Mouse (Mus musculus) Patski (cell line): Measurements from ENCODE around the gene Map3k14. TPM values are rescaled to one million over a fixed set of nuclear protein-coding genes. Genes with fewer than 3 reads are reported as not detected.

ENCODE experiments used
- ATAC-seq: fragments of 100-300 bp; one replicate; pipeline ENCODE4 v1.8.0; 2021
- CTCF ChIA-PET: fragments of 350-600 bp; sonication (Branson Sonifier 250); formaldehyde crosslinking; loops from one replicate; lab custom pipeline; 2022; ENCODE audit warnings: inconsistent platforms; lab: Charles Lee
- POLR2A ChIA-PET: fragments of 350-600 bp; sonication (Branson Sonifier 250); formaldehyde crosslinking; loops from one replicate; lab custom pipeline; 2022; ENCODE audit warnings: antibody characterized with exemption, inconsistent platforms; lab: Charles Lee
- DNase-seq: peaks from one replicate; pipeline ENCODE4 v3.0.0-alpha.2; 2011; ENCODE audit warnings: low read depth, low spot score
- H3K27me3 ChIP-seq: fragments of 371-371 bp; one replicate; pipeline ENCODE4 v1.5.1; 2021
- CTCF ChIP-seq: fragments of 100-300 bp; IDR thresholded peaks from one replicate; pipeline ENCODE4 v1.5.1; 2021
- in situ Hi-C: fragments of 300-500 bp; cut with MboI; formaldehyde crosslinking; loops from 3 replicates; pipeline ENCODE4 v1.11.1; 2018; ENCODE audit warnings: low pct_unique_long_range_greater_than_20kb, mixed read lengths
- polyA plus RNA-seq: library from polyadenylated mRNA; unstranded; gene quantifications from one replicate; pipeline ENCODE4 v1.2.3, GENCODE M21; 2021

The Map3k14 gene
- polyA plus RNA-seq, 1 experiment from 2014 or later, result 16.8 TPM

DNA sequence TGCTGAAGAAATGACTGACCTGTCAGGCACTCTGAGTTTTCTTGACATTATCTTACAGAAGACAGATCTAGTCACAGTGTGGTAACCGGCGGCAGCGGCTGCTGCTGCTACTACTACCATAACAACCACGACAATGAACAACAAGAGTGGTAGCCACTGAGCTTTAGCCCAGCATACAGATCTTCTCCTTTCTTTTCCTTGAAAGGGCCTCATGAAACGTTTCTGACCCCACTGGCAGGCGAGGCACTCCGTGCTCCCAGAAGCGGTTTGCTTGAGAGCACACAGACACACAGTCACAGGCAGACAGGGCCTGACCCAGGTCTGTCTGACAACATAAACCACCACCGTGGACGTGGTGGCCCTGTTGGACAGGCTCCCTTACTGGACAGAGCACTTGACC is 3.7 kb downstream of the Map3k14 start:
- H3K27me3 ChIP-seq, result no peaks in the 10 kb centered on the region
- ATAC-seq (no peak), DNase-seq (no peak)
- POLR2A ChIA-PET, result interaction anchor here (0.9 to 2.0 kb wide), 3 partner anchors 28 to 57 kb away, joined by 3 to 7 read pairs (median 4); no protein-coding TSS in a partner anchor
- CTCF ChIA-PET, result interaction anchor here (1.0 kb wide), 1 partner anchor 27 kb away, joined by 4 read pairs; no protein-coding TSS in a partner anchor
- no peak for TF ChIP-seq CTCF
- in situ Hi-C loops, result loop anchor here (10.0 kb wide), 1 partner anchor 431 kb away; the partner anchor contains the start of gene Gosr2

DNA sequence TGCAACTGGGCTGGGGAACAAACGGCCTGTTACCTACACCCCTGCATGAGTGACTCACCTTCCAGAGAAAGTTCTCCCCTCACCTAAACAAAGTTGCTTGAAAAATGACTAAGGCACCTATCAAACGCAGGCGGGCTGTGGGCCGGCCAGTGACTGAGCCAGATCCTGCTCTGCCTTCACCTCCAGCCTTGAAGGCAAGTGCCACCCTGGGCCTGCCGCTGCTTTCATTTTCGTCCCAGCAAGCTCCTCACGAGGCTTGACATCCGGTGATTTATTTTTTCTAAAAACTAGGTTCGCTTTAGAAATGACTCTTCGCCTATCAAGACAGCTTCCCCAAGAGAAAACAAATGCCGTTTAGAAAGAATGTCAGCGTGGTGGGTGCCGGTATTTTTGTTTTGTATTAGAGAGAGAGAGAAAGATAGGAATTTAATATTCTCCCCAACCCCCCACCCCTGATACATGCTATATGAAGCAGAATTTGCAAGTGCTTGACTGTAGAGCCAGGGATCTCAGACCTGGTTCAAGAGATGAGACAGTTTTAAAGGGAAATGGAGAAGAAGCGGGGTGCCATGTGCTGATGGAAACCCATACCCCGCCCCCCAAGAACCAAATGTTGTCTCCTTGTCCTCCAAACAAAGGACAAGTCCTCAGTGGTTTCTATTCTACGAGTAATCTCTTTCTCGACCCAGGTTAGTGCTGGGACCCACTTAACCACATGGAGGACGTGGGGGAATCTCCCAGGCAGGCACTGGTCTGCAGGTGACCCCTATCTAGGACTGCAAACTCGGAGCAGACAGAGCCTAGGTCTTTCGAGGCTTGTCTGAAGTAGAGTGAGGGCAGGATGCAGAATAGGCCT is 4.6 kb downstream of the Map3k14 start:
- DNase-seq, result no peak
- CTCF ChIA-PET, result interaction anchor here (0.8 to 1.4 kb wide), 4 partner anchors 30 to 88 kb away, joined by 3 to 4 read pairs (median 4); no protein-coding TSS in a partner anchor
- in situ Hi-C loops, result loop anchor here (10.0 kb wide), 1 partner anchor 432 kb away; the partner anchor contains the start of gene Gosr2
- ATAC-seq, result peak; percentile 5
- H3K27me3 ChIP-seq, result no peaks in the 10 kb centered on the region
- POLR2A ChIA-PET, result interaction anchor here (1.1 kb wide), 2 partner anchors 10 to 89 kb away, joined by 3 to 5 read pairs; no protein-coding TSS in a partner anchor
- no peak for TF ChIP-seq CTCF

DNA sequence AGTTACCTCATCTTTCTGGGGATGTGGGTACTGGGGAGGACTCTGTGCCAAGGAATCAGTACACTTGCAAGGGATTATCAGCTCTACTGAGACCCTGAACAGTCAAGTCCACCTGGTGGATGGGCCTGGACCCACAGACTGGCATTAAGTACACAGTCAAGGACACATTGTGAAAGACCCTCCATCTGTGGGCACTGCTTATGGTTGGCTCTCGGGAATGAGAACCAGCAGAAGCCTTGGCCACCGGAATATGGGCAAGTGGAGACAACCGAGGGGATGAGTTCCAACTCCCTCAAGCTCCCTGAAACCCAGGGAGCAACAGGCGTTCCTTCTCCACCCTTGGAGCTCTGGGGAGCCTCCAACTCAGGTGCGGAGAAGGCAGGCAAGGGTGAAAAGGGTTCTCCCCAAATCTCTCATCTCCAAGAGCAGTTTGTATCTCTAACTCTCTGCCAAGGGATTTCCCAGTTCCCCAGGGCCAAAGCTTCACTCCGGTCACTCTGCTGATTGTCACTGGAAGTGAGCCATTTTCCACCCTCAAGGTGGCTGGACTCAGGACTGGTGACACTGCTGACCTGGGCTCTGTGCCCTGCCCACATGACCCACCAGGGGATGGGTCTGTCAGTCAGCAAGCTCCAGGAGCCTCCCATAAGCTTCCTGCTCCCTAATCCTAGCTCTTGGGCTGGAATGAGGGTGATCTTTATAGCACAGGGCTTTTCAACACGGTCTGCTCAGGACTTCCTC is 5.4 kb downstream of the Map3k14 start:
- no peak for TF ChIP-seq CTCF
- CTCF ChIA-PET, result interaction anchor here (0.8 to 1.4 kb wide), 6 partner anchors 16 to 87 kb away, joined by 3 to 4 read pairs (median 3); no protein-coding TSS in a partner anchor
- no peak for DNase-seq

DNA sequence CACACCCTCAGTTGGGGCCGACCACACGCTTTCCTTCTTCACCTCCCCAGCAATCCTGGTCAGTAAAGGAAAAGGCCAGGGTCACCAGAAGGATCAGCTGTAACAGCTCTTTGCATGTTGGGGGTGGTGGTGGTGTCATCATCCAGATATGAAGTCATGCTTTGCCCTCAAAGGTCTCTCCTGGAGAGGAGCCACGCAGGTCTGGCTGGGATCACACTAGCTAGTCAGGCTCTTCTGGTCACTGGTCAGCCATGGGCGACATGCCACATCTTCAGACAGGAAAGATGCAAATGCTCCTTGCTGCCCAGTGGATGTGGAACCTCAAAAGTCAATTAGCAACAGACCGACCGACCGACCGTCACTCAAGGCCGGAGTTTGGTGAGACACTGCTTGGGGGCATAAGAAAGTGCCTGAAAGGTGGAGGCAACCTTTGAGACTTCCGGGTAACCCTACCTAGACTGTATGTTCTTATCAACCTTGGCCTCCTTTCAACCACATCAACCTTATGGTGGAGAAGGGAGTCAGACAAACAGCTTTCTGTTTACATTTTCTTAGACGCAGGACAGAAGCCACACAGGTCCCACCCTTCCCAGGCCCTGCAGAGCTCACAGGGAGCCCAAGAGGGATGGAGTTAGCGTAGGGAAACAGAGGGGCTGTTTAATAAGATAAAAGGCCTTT is 6.6 kb downstream of the Map3k14 start:
- ATAC-seq (peak; percentile 17), DNase-seq (no peak)
- in situ Hi-C loops, result loop anchor here (10.0 kb wide), 1 partner anchor 434 kb away; the partner anchor contains the start of gene Gosr2
- ChIA-PET POLR2A (interaction anchor here (0.6 to 0.8 kb wide), 2 partner anchors 12 to 89 kb away, joined by 3 read pairs; no protein-coding TSS in a partner anchor), CTCF (interaction anchor here (0.7 to 1.4 kb wide), 5 partner anchors 15 to 71 kb away, joined by 3 read pairs; no protein-coding TSS in a partner anchor)
- TF ChIP-seq CTCF, result no peak
- no peaks in the 10 kb centered on the region for H3K27me3 ChIP-seq

More for the DNA sequence above, 5.4 kb downstream of the Map3k14 start:
- no peaks in the 10 kb centered on the region for H3K27me3 ChIP-seq
- POLR2A ChIA-PET, result interaction anchor here (1.1 kb wide), 2 partner anchors 11 to 89 kb away, joined by 3 to 5 read pairs; no protein-coding TSS in a partner anchor
- ATAC-seq, result no peak
- in situ Hi-C loops, result loop anchor here (10.0 kb wide), 1 partner anchor 433 kb away; the partner anchor contains the start of gene Gosr2

DNA sequence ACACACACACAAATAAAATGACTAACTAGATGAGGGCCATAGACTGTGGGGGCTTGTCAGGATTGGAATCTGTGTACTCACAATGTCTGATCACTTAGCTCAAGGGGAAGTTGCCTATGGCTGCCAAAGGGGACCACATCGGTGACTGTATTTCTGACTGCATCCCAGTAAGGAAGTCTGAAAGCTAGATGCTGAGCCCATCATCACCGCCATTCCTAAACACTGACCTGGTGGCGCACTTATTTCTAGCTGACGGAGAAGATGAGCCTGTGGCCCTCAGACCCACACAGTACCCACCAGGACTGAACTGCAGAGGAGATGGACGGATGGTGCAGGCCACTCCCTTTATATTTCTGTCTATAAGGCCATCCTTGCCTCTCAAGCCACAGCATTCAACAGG is 7.2 kb downstream of the Map3k14 start:
- no peak for TF ChIP-seq CTCF
- ChIA-PET POLR2A (interaction anchor here (0.6 to 0.8 kb wide), 2 partner anchors 11 to 88 kb away, joined by 3 read pairs; no protein-coding TSS in a partner anchor), CTCF (interaction anchor here (1.0 to 1.3 kb wide), 5 partner anchors 10 to 65 kb away, joined by 3 to 4 read pairs (median 3); no protein-coding TSS in a partner anchor)
- ATAC-seq (no peak), DNase-seq (no peak)
- in situ Hi-C loops, result loop anchor here (10.0 kb wide), 1 partner anchor 435 kb away; the partner anchor contains the start of gene Gosr2
- no peaks in the 10 kb centered on the region for H3K27me3 ChIP-seq

DNA sequence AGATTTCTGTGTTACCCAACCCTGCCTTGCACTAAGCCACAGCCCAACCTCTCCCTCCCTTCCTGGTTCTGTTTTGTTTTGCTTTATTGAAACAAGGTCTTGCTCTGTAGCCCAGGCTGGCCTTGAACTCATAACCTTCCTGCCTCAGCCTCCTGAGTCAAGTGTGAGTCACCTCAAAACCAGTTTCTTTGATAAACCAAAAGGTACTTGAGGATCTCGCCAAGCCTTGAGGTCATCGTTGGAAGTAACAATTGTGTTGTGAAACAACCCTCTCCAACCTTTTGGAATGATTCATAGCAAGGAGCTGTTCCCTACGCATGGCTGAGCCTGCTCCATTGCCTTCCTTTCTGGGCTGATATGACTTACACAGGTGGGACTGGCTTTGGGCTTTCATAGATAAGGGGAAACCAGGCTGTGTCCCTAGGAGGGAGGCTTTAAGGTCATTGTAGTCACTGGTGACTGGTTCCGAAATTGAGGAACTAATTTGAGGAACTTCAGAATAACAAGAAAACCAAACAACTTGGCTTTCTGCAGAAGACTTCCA is 9.3 kb downstream of the Map3k14 start:
- in situ Hi-C loops, result no loop called here
- DNase-seq (no peak), ATAC-seq (peak; percentile 18)
- ChIA-PET POLR2A (no interaction called here), CTCF (no interaction called here)
- no peaks in the 10 kb centered on the region for H3K27me3 ChIP-seq
- no peak for TF ChIP-seq CTCF

DNA sequence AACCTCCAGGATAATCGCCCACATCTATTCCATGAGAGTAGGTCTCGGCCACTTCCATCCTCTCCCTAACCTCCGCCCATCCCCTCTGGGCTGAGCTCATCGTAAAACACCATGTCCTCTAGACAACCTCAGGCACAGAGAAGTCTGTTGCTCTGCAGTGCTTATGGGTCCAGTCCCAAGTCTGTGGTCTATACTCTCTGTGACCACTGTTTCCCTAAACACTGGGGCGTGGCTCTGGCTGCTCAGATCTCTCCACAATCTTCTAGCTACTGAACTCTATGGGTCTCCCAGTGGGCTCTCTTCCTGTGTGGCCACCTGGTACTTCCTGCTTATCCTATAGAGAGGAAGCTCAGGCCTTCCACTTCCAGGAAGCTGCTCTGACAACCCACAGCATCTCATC is 13.7 kb downstream of the Map3k14 start:
- no peak for DNase-seq
- no peak for ATAC-seq
- in situ Hi-C loops, result no loop called here
- H3K27me3 ChIP-seq, result no peaks in the 10 kb centered on the region
- ChIA-PET POLR2A (interaction anchor here (0.6 kb wide), 2 partner anchors 59 to 67 kb away, joined by 3 to 4 read pairs; no protein-coding TSS in a partner anchor), CTCF (no interaction called here)
- TF ChIP-seq CTCF, result no peak

DNA sequence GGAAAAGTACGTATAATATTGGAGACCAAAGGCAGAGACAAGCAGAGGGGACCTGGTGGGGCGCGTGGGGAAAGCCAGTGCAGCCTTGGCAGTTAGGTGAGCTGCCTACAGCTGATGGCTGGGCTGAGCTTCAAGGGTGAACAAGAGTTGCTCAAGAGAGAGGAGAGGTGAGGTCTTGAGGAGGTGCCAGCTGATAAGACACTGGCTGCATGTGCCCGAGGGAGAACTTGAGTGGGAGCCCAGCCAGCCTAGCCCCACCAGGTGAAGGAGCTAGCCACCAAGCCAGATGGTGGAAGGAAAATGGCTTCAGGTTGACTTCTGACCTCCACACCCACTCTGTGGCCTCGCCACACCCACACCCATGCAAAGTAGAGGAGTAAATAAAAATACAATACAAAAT is 14.9 kb downstream of the Map3k14 start:
- no peak for ATAC-seq
- DNase-seq, result no peak
- POLR2A ChIA-PET, result no interaction called here
- in situ Hi-C loops, result no loop called here
- no peaks in the 10 kb centered on the region for H3K27me3 ChIP-seq
- no peak for TF ChIP-seq CTCF
- CTCF ChIA-PET, result no interaction called here

DNA sequence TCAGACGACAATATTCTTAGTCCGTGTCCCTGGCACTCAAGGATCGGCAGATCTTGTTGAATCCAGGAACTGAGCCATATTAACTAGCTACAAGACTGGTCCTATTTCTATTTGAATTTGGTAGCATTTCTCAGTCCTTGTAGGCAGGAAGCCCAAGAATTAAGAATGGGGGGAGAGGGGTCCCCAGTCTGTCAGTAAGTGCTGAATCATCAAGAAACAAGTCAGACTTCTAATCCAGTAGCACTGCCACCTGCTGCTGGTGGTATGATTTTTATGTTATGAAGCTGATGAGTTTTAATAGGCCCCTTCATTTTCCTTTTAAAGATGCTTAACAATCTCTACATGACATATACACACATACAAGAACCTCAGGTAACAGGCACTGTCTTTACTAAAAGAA is 16.9 kb downstream of the Map3k14 start:
- in situ Hi-C loops, result no loop called here
- ChIA-PET CTCF (interaction anchor here (1.0 kb wide), 1 partner anchor 9 kb away, joined by 3 read pairs; no protein-coding TSS in a partner anchor), POLR2A (no interaction called here)
- no peaks in the 10 kb centered on the region for H3K27me3 ChIP-seq
- DNase-seq, result no peak
- no peak for TF ChIP-seq CTCF
- ATAC-seq, result no peak
